Mouse (Mus musculus): ENCODE measurements around the gene Fam102a.
A peak's percentile ranks its signal among the peaks of the same experiment; 100 is the strongest.

Gene Fam102a

DNA sequence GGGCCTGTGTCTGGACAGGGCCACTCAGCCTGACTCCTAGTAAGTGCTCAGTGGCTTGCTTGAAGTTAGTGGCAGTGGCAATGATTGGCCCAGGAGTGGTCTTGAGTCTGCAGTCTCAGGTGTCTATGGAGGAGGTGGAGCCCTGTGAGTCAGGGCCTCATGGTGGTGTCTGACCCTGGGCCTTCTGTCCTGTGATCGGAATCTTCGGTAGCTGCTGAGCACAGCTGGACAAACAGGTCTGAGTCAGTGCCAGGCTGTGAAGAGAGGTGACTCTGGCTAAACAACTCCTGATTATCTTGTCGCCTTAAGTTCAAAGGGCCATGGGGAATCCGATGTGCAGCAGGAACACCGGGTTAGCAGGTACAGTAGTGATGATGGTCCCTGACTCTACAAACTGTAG lies 12.2 kb downstream of the Fam102a start:
- DNase-seq, result no peak

GRCm38 (mm10) chr2:32547964-32548739 lies 13.0 kb downstream of the Fam102a start:
- peak in 1 of 2 experiments; percentile 59 for DNase-seq

DNA sequence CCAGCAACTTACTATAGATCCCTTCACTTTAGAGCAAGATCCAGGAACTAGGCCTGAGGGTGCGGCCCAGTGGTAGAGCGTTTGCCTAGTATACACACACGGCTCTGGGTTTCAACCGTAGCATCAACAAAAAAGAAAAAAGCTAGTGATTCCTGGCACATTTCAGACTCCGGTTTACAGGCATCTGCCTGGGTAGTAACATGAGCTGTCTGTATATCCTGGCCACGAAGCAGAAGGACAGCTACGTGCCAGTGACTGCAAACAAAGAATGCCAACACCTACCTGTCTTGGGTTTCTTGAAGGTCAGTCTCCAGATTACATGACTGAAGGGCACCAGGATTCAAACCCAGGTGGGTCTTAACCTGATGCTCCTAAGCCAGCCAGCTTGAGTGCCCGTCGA lies 14.0 kb downstream of the Fam102a start:
- DNase-seq, result no peak

- no peak for DNase-seq
These were observed 14.6 kb downstream of the Fam102a start for GRCm38 (mm10) chr2:32549764-32550163.

- DNase-seq, result no peak
These were observed 16.1 kb downstream of the Fam102a start for GRCm38 (mm10) chr2:32551236-32551635.

- no peak for DNase-seq
These were observed 18.5 kb downstream of the Fam102a start for GRCm38 (mm10) chr2:32553592-32554148.

- DNase-seq, result no peak
These were observed 20.4 kb downstream of the Fam102a start for GRCm38 (mm10) chr2:32555484-32555883.

GRCm38 (mm10) chr2:32556019-32556418 lies 20.9 kb downstream of the Fam102a start:
- no peak for DNase-seq

DNA sequence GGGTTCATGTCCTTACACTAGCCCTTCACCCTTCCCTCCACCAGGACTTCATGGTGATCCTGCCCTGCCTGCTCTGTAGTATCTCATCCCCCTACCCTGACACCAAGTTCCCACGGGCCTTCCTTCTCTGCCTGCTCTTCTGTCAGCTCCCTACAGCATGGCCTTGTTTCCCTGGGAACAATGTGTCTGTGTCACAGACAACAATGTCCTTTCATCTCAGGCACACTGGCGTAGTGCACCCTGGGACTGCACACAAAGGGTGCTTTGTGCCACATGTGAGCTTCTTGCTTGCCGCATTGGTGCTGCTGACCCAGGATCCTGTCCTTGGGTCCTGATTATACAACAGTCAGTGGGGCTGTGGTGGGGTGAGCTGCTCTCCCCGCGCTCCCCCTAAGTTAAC lies 24.4 kb downstream of the Fam102a start:
- no peak for DNase-seq

GRCm38 (mm10) chr2:32566536-32567063 lies 31.5 kb downstream of the Fam102a start:
- peak; percentile 73 to 79 for DNase-seq

DNA sequence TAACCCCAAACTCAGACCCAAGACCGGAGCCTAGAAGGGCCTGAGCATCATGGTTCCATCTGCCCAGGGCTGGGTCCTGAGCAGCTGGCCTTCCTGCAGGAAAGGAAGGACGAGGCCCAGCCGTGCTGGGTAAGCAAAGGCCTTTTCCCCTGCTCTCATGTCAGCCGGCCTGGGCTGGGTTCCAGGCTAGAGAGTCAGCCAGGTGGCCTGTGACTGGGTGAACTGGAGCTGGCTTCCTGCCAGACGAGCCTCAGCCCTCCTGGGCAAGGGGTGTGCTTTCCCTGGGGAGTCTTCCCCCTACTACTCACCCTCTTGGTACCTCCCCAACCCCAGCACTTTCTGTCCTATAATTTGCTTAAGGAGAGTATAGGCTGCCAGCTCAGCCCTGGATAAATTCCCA lies 33.0 kb downstream of the Fam102a start:
- peak; percentile 56 to 79 for DNase-seq

DNA sequence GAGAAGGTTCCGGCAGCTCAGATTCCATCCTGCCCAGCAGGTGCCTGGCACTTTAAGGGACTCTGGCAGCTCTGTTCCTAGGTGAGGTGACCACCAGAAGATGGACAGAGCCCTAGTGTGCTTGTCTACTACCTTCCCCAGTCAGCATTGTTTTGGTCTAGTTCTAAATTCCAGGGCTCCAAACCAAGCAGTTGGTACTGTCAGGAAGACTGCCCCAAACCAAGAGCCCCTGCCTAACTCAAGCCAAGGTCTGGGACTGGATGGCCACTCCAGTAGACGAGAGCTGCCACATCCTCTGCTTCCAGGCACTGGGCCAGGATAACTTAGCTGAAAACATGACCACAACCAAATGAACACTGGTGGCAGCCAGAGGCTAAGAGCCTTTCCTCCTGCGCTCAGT lies 33.8 kb downstream of the Fam102a start:
- no peak for DNase-seq

- peak; percentile 87 to 93 for DNase-seq
These were observed 35.8 kb downstream of the Fam102a start, which contains the start of gene Dpm2 for GRCm38 (mm10) chr2:32570698-32571494. Gene Dpm2, plus strand, starts transcription at chr2:32570858.

- no peak for DNase-seq
These were observed 37.1 kb downstream of the Fam102a start for GRCm38 (mm10) chr2:32572196-32572595.

GRCm38 (mm10) chr2:32574497-32574896 lies 39.4 kb downstream of the Fam102a start, which contains the start of gene Pip5kl1:
Gene Pip5kl1, plus strand, starts transcription at chr2:32574797.
- DNase-seq, result no peak

DNA sequence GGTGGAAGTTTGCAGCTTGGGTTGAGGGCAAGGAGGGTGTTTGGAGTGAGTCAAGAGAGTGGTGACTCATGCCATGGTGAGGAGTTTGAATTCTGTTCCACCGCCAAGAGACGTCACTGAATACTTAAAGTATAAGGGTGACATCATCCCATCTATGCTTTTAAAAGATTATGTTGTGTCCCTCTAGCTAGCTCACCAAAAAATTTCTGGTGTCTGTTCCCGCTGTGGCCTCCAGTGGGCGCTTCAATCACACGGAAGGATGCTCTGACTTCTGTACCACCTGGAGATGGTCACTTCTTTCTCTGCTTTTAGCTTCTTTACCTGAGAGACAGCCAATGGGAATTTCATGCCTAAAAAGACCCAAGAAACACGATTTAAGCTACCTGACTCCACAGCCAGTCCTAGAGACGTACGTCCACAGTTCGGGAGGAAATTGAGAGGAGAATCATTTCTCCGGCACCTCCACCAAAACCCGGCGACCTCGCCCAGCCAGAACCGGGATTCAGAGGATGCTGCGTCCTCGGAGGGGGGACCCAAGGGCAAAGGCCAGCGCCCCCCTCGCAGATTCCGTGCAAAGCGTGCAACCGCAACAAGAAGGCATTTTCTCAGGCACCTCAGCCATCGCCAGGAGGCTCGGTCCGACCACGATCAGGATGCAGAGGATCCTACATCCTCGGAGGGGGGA lies 39.9 kb downstream of the Fam102a start:
- peak; percentile 85 to 88 for DNase-seq

DNA sequence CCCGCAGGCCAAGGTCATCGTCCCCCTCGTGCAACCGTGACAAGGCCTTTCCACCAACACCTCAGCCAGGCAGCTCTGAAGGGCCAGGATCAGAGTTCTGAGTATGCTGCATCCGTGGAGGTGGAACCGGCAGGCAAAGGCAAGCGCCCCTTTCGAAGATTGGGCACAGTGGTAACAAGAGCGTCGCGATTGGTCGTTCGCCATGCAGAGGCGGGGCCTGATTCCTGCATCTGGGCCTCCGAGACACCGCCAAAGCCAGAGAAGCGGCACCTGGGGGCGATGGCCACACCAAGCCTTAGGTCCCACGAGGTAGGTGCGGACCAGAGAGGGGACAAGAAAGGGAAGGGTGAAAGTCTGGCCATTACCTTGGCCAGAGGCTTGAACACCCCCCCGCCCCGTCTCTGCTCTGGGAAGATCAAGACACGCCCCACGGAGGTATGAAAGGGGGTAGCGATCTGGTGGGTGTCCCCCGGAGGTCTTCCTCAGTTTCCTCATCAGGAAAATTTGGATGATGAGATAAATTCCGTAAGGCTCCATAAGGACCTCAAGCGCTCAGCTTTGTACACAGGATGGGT lies 40.5 kb downstream of the Fam102a start, which contains the start of gene 9430097D07Rik:
TSS of gene 9430097D07Rik (minus strand) at position 99 of the 575 bp plus-strand sequence.
- DNase-seq, result peak; percentile 83 to 88

DNA sequence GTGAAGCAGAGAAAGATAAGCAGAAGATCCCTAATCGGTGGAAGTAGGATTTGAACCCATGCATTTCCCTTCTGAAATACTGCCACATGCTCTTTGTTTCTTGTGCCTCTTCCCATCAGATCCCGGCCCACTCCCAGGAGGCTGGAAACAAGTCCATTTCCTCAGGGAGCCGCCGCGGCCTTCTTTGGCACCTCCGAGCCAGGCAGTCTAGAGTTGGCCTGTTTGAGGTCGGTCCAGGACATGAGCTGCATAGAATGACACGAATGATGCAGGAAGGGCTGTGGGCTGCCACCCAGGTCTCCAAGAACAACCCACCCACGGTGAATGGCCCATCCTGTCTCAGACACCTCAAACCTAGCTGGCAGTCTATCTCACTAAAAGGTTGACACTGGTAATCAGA lies 41.4 kb downstream of the Fam102a start:
- no peak for DNase-seq

GRCm38 (mm10) chr2:32578146-32579046 lies 43.3 kb downstream of the Fam102a start:
- peak in 1 of 2 experiments; percentile 73 for DNase-seq

GRCm38 (mm10) chr2:32581450-32582095 lies 46.4 kb downstream of the Fam102a start:
- DNase-seq, result peak; percentile 79 to 85

Data from cerebellum, postnatal 25 days (tissue).